Mouse (Mus musculus) small intestine, adult 2 months (tissue): Measurements from ENCODE around the gene Gm4756.

ENCODE experiments used
- CTCF ChIP-seq: fragments of 200-500 bp; IDR thresholded peaks from 2 replicates; pipeline ENCODE4 v1.5.1; 2012; ENCODE audit warnings: low read depth, mild to moderate bottlenecking, control low read depth, inconsistent platforms, low read length, moderate library complexity, mixed read lengths; ENCODE audit not compliant: insufficient replicate concordance, insufficient read length; ENCODE audit errors: extremely low read depth
- POLR2A ChIP-seq: fragments of 200-500 bp; IDR thresholded peaks from 2 replicates; pipeline ENCODE4 v1.6.1; 2012; ENCODE audit warnings: low read depth, mild to moderate bottlenecking, control low read depth, inconsistent platforms, low read length, moderate library complexity

DNA sequence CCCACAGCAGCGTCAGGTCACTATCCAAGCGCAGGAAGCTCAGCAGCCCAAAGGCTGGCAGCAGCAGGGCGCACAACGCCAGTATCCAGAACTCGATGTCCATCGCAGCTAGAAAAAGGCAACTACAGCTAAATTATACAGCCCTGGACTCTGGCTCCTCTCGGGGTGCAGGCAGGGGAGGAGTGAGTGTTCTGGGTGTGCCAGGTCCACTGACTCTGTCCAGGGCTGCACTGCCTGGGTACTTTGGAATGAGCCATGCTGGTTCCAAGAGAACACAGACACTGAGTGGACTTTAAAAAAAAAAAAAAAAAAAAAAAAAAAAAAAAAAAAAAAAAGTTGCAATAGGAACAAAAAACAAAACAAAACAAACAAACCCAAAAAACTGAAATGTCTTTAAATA is 20.7 kb downstream of the Gm4756 start:
- TF ChIP-seq POLR2A (no peak), CTCF (no peak)
